Mouse (Mus musculus): ENCODE data around the gene Fezf1.

- TF ChIP-seq CTCF (IDR thresholded peaks at IDR 0.05; ENCODE audit: low read depth) = no peak
- TF ChIP-seq EP300 (IDR thresholded peaks at IDR 0.05; ENCODE audit: low read depth) = no peak
Observed at GRCm38 (mm10) chr6:23272542-23272941, 24.4 kb upstream of the Fezf1 start.

Measured in liver, embryonic 14.5 days (tissue).